Mouse (Mus musculus): ENCODE data around the gene 1700049E17Rik1. TPM values are rescaled to one million over a fixed set of nuclear protein-coding genes. Genes with fewer than 3 reads are reported as not detected.
"Not testable (repeated sequence)": the region's sequence is repeated elsewhere in the genome, so short reads cannot be mapped to it uniquely, and the experiment has no call there.

The 1700049E17Rik1 gene
- not detected in 2 replicates for polyA plus RNA-seq (2015; fragmentation: Nextera tagmentation; extraction: Ambion mirVana)

DNA sequence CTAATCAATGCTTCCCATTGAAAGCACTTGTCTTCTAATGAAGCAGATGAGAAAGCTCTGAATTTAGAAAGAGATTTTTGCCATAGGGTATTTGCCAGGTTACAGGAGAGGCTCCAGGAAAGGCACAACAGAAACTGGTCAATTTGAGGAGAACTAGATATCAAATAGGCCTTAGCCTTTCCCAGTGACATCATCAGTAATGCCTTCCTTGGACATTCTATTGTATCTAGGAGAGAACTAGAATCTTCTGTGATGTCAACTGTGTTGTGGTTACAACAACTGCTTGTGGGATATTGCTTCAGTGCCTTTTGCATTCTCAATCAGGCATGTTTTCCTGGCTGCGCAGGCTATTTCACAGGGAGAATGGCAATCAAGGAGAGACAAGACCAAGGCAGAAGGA, at the start of gene 1700049E17Rik1:
Gene 1700049E17Rik1 (plus strand): TSS at position 301 of the 400 bp plus-strand sequence.
- H3K27ac ChIP-seq; ATAC-seq (ENCODE audit: low read depth): not testable (repeated sequence)
- no CpG with 5 or more reads among the region's 1 CpGs for WGBS (ENCODE audit: insufficient replicate concordance)

DNA sequence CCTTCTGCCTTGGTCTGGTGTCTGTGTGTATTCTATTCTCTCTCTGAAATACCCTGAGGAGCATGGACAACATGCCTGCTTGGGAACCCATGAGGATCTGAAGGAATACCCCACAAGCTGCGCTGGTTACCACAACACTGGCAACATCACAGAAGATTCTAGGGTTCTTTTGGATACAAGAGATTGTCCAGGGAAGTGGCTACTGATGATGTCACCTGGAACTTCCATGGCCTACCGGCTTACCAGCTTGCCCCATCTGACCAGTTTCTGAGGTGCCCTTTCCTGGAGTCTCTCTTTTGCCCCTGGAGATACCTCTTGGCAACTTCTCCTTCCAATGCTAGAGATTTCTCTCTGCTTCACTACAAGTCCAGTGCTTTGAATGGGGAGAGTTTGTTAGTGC, 17.6 kb upstream of the 1700049E17Rik1 start, which contains the start of gene Gm7980:
Gene Gm7980 (minus strand): TSS at position 101 of the 400 bp plus-strand sequence.
- H3K27ac ChIP-seq; ATAC-seq (ENCODE audit: low read depth); H3K27me3 ChIP-seq; H3K4me1 ChIP-seq (replicated peaks); H3K9me3 ChIP-seq (replicated peaks); H3K4me2 ChIP-seq; DNase-seq; H3K9ac ChIP-seq; H3K4me3 ChIP-seq (replicated peaks); H3K36me3 ChIP-seq: not testable (repeated sequence)
- WGBS (ENCODE audit: insufficient replicate concordance) = no CpG with 5 or more reads among the region's 2 CpGs

More for the DNA sequence above, at the start of gene 1700049E17Rik1:
- not testable (repeated sequence) for DNase-seq; H3K4me1 ChIP-seq (replicated peaks); H3K36me3 ChIP-seq; H3K27me3 ChIP-seq; H3K4me3 ChIP-seq (replicated peaks); H3K9ac ChIP-seq; H3K9me3 ChIP-seq (replicated peaks); H3K4me2 ChIP-seq

DNA sequence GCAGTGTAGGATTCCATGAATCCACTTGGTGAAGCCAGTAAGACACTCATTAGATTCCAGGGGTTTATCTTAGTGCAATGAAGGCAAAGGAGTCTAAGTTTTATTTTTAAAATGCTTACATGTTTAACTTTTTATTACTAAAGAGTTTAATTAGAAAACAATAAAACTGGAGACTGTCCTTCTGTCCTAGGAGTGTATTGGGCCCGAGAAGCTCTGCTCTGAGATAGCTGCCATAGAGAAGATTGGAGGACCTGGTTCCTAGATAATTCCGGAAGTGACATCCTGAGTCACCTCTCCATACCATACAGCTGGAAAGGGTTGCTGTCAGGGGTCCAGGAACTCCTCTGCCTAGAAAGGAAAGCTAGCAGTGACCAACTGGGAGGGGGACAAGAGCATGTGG, 18.9 kb downstream of the 1700049E17Rik1 start, which contains the start of gene 1700024B05Rik:
Gene 1700024B05Rik (plus strand): TSS at position 301 of the 400 bp plus-strand sequence.
- not testable (repeated sequence) for H3K9ac ChIP-seq; H3K4me1 ChIP-seq (replicated peaks); ATAC-seq (ENCODE audit: low read depth); DNase-seq; H3K27me3 ChIP-seq; H3K4me2 ChIP-seq; H3K27ac ChIP-seq; H3K4me3 ChIP-seq (replicated peaks); H3K9me3 ChIP-seq (replicated peaks); H3K36me3 ChIP-seq
- WGBS (ENCODE audit: insufficient replicate concordance) = 67% methylated on average over 1 of the region's 2 CpGs

DNA sequence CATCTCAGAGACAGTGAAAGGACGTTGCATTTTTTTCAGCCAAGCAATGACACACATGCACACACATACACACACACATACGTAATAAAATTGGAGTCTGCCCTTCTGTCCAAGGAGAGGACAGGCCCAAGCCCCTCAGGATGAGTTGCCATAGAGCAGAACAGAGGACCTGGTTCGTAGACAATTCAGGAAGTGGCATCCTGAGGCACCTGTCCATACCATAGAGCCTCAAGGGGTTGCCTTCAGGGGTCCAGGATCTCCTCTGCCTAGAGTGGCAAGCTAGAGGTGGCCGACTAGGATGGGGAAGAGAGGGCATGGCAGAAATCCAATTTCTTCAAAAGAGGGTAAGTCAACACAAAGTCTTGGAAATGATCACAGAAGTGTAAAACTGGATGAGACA, 39.3 kb downstream of the 1700049E17Rik1 start:
- ATAC-seq (ENCODE audit: low read depth); DNase-seq; H3K4me1 ChIP-seq (replicated peaks); H3K9me3 ChIP-seq (replicated peaks); H3K4me2 ChIP-seq; H3K36me3 ChIP-seq; H3K27ac ChIP-seq; H3K27me3 ChIP-seq; H3K4me3 ChIP-seq (replicated peaks); H3K9ac ChIP-seq: not testable (repeated sequence)
- WGBS (ENCODE audit: insufficient replicate concordance) = 41% methylated on average over 4 of the region's 4 CpGs

DNA sequence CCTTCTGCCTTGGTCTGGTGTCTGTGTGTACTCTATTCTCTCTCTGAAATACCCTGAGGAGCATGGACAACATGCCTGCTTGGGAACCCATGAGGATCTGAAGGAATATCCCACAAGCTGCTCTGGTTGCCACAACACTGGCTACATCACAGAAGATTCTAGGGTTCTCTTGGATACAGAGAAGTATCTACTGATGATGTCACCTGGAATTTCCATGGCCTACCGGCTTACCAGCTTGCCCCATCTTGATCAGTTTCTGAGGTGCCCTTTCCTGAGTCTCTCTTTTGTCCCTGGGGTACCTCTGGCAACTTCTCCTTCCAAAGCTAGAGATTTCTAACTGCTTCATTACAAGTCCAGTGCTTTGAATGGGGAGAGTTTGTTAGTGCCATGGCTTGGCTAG, 43.1 kb downstream of the 1700049E17Rik1 start, which contains the start of gene Gm6401:
Gene Gm6401 (minus strand): TSS at position 101 of the 400 bp plus-strand sequence.
- not testable (repeated sequence) for H3K9me3 ChIP-seq (replicated peaks); H3K9ac ChIP-seq; H3K27me3 ChIP-seq; H3K4me3 ChIP-seq (replicated peaks); H3K36me3 ChIP-seq; ATAC-seq (ENCODE audit: low read depth); H3K4me2 ChIP-seq; DNase-seq; H3K4me1 ChIP-seq (replicated peaks); H3K27ac ChIP-seq
- WGBS (ENCODE audit: insufficient replicate concordance) = 59% methylated on average over 1 of the region's 1 CpGs

DNA sequence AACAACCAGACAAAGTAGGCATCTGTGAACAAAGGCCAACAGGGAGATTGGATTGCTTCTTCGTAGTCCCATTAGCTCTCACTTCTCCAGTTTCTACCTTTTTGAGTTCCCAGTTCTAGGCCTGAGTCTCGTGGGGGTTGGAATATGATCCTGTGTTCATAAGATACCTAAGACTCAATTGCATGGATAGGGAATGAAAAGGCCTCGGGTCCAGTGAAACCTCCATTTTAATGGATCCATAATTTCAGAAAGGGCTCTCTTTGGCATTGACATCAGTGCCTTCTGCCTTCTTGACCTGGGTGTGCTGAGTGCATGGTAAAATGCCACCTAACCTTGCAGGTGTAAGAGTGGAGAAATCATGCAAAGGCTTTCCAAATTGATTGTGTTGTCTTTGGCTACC, 43.8 kb downstream of the 1700049E17Rik1 start:
- not testable (repeated sequence) for DNase-seq; H3K27me3 ChIP-seq; H3K36me3 ChIP-seq; H3K27ac ChIP-seq; H3K9ac ChIP-seq; H3K4me1 ChIP-seq (replicated peaks); ATAC-seq (ENCODE audit: low read depth); H3K9me3 ChIP-seq (replicated peaks); H3K4me2 ChIP-seq; H3K4me3 ChIP-seq (replicated peaks)
- 45% methylated on average over 3 of the region's 3 CpGs for WGBS (ENCODE audit: insufficient replicate concordance)

Other genes starting within 250 kb of the 1700049E17Rik1 start
- not detected in 2 replicates for gene Gm8068, start 223.1 kb upstream of the 1700049E17Rik1 start, polyA plus RNA-seq (2015; fragmentation: Nextera tagmentation; extraction: Ambion mirVana)
- gene Gm7929, start 174.3 kb upstream of the 1700049E17Rik1 start, polyA plus RNA-seq (2015; fragmentation: Nextera tagmentation; extraction: Ambion mirVana) = not detected in 2 replicates
- gene Gm47189, start 152.5 kb upstream of the 1700049E17Rik1 start, polyA plus RNA-seq (2015; fragmentation: Nextera tagmentation; extraction: Ambion mirVana) = not detected in 2 replicates
- not detected in 2 replicates for gene Gm7980, start 17.7 kb upstream of the 1700049E17Rik1 start, polyA plus RNA-seq (2015; fragmentation: Nextera tagmentation; extraction: Ambion mirVana)
- gene 1700024B05Rik, start 19.0 kb downstream of the 1700049E17Rik1 start, polyA plus RNA-seq (2015; fragmentation: Nextera tagmentation; extraction: Ambion mirVana) = not detected in 2 replicates
- gene Gm6401, start 43.0 kb downstream of the 1700049E17Rik1 start, polyA plus RNA-seq (2015; fragmentation: Nextera tagmentation; extraction: Ambion mirVana) = not detected in 2 replicates
- gene Gm3543, start 58.4 kb downstream of the 1700049E17Rik1 start, polyA plus RNA-seq (2015; fragmentation: Nextera tagmentation; extraction: Ambion mirVana) = not detected in 2 replicates
- gene Gm7951, start 192.4 kb downstream of the 1700049E17Rik1 start, polyA plus RNA-seq (2015; fragmentation: Nextera tagmentation; extraction: Ambion mirVana) = not detected in 2 replicates
- not detected in 2 replicates for gene Gm17027, start 237.7 kb downstream of the 1700049E17Rik1 start, polyA plus RNA-seq (2015; fragmentation: Nextera tagmentation; extraction: Ambion mirVana)

All from liver, embryonic 13.5 days (tissue).